Mouse (Mus musculus) right cerebral cortex, postnatal 36 days (tissue): ENCODE measurements around the gene Negr1.

Source experiments
- DNase-seq, 2 experiments: peaks; one replicate each; pipeline ENCODE4 v3.0.0; 2022; ENCODE audit warnings: low spot score in 2 of 2, mixed read lengths in 1 of 2

Negr1 gene

DNA sequence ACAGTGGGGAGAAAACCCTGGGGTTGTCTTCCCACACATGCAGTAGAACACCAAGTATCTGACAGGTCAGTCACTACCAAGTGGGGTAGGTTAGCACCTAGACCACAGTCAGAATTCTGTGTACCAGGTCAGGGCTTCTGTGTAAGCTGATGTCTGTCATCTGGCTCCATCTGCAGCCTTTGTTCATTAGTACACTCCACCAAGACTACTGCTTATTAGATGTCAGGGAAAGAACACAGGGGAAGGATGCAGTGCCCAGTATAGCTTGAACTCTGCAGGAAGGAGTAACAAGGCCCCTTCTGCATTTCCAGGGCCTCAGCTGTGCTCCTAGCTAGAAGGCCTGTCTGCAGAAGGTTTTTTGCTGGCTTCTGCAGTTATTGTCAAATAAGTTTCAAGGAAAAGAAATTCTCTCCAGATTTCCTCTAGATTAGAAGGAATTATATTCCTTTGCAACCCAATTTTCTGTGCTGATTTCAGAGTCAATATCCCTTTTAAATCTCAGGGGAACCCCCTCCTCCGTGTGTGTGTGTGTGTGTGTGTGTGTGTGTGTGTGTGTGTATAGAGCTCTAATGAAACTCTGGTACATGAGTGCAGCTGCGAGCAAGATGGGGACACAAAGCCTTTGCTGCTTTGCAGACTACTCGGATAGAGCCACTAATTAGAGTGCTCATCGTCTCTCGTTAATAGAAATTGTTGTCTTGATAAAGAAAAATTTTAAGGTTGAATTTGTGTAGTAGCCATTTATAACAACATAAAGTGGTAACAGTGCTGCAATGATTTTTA lies 654.5 kb downstream of the Negr1 start:
- DNase-seq: no peak

- no peak for DNase-seq
Observed at GRCm38 (mm10) chr3:157217794-157218193, 656.2 kb downstream of the Negr1 start.

DNA sequence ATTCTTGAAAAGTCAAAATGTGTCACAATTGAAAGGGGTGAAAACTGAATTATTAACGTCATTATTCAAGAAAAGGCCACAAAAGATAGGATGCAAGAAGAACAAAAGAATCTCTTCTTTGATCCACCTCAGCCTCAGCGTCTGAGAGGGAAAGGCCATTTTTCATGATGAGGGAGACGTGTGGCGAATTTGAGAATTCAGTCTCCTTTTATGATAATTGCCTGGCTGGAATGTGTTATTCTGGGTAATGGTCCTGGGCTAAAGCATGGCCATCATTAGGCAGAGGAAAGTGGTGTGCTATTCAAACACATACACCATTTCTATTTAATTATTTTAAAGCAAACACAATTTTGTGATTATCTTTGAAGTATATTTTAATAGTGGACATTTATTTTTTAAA lies 663.3 kb downstream of the Negr1 start:
- no peak for DNase-seq

- DNase-seq: peak; percentile 24 to 25
Observed at GRCm38 (mm10) chr3:157232723-157233122, 671.1 kb downstream of the Negr1 start.

DNA sequence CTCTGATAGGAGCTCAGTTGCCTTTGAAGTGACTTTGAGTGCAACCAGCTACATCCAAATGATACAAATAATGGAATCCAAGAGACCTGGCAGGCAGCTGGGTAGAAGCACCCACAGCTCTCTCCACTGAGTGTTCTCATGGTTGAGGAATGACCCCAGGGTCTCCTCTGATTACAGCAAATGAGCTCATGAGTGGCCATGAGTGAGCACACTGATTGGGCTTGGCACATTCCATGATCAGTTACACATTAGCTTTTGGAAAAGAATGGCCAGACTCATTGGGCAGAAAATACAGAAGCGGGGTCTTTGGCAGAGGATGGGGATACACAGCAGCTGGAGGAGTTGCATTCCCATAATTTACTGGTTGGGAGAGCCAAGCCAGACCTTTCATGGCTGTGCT lies 678.6 kb downstream of the Negr1 start:
- DNase-seq: no peak

GRCm38 (mm10) chr3:157255446-157255845 lies 693.9 kb downstream of the Negr1 start:
- no peak for DNase-seq

GRCm38 (mm10) chr3:157255863-157256262 lies 694.3 kb downstream of the Negr1 start:
- no peak for DNase-seq

GRCm38 (mm10) chr3:157268742-157269141 lies 707.1 kb downstream of the Negr1 start:
- DNase-seq: no peak

GRCm38 (mm10) chr3:157272379-157272778 lies 710.8 kb downstream of the Negr1 start:
- no peak for DNase-seq

- no peak for DNase-seq
Observed at GRCm38 (mm10) chr3:157274143-157274542, 712.5 kb downstream of the Negr1 start.

DNA sequence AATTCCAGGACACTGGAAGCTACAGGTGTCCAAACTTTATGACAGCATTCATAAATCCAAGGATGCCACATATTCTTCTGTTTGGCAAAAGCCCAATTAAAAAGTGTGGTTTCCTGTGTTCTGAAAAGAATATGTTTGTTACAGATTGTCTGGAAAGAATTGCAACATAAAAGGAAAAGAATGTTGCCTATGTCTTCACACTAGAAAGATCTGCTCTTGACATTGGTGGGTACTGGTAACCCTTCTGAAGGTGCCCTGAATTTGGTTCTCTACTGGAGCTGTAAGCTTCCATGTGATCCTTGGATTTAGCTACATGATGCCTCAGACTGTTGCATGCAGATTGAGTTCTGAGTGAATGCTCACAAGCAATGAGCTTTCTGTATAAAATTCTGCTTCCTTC lies 718.1 kb downstream of the Negr1 start:
- no peak for DNase-seq

DNA sequence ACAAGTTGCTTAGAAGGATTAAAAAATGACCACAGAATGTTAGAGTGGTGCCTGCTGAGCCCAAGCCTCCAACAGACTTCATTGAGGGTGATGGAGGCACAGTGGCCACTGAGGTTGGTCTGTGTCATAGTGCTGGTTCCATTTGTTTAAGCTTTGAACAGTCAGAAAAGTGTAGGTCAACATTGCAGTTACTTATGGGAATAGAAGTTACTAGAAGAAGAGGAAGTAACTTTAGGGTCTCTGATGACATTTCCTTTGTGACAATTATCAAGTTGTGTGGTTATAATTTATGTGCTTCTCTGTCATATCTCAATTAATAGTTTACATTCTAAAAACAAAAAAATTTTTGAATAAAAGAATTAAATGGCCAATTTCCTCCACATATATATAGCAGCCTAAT lies 719.7 kb downstream of the Negr1 start:
- DNase-seq: no peak

DNA sequence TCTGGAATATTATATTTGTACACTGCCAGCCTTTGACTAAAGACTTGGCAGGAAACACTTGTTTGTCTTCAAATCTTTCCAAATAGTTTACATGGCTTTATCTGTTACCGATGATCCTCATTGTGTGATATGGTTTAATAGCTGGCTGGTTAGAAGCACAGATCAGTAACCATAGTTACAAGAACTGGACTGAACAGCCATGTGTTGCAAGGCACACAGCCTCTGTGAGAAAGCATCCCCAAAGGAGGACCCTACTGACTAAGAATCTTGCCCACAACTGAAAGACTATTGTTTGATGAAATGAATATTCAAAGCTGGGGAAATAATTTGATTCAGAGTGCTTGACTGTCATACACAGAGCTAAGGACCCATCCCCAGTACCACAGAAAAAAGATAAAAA lies 729.7 kb downstream of the Negr1 start:
- DNase-seq: no peak

GRCm38 (mm10) chr3:157297216-157297615 lies 735.6 kb downstream of the Negr1 start:
- DNase-seq: no peak

DNA sequence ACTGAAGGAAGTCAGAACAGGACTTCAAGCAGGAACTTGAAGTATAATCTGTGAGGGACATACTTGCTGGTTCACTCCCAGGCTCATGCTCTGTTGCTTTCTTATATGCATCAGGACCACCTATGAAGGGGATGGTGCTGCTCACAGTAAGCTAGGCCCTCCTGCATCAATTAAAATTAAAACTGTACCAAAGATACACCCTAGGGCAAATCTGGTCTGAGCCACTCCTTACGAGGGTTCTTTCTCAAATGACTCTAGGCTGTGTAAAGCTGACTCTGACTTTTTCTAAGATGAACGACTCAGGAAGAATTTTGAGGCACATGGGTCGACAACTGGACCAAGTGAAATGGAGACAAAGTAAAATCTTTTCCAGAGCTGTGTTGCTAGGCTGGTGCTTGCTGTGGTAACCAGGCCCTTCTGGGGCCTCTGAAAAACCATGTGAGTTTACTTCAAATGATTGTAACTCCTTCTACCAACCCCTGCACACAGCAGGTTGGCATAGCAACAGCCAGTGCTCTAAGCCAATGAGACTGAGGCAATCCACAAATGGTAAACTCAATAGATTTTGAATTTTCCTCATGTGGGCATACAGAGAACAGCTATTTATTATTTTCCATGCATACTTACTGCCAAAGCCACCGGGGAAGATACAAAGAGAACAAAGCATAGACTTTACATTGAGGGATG lies 742.0 kb downstream of the Negr1 start:
- no peak for DNase-seq

DNA sequence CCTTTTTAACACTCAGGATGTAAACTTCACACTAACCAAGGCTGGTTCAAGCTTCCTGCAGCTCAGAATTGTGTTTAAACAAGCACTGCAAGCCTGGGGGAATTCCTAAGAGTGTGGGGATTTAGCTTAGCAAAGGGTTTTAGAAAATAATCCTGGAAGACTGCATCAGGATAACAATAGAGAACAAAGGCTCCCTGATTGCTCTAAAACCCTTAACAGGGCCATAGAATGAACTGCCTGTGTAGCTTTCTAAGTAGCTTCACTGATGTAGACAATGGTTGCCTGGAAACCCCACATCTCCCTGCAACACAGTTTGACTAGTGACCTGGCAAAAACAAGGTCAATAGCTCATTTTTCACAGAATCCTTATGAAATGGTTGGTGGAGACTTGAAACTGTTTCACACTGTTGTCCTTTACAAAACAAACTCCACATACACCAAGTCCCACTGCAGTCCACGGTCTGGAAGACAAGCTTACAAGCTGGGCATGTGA lies 759.5 kb downstream of the Negr1 start:
- no peak for DNase-seq

- DNase-seq: no peak
Observed at GRCm38 (mm10) chr3:157321834-157322233, 760.2 kb downstream of the Negr1 start.

DNA sequence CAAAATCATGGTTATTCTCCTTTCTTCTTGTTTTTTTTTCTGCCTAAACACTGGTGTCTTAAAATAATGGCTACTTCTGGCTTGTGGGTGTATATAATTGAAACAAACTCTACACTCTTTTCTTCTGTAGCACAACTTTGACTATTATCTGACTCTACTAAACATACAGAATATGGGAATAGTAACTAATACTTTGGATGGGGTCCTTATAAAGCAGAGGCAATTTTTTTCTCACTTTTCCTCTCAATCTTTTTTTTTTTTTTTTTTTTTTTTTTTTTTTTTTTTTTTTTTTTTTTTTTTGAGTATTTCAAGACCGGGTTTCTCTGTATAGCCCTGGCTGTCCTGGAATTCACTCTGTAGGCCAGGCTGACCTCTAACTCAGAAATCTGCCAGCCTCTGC lies 772.6 kb downstream of the Negr1 start:
- DNase-seq: no peak

DNA sequence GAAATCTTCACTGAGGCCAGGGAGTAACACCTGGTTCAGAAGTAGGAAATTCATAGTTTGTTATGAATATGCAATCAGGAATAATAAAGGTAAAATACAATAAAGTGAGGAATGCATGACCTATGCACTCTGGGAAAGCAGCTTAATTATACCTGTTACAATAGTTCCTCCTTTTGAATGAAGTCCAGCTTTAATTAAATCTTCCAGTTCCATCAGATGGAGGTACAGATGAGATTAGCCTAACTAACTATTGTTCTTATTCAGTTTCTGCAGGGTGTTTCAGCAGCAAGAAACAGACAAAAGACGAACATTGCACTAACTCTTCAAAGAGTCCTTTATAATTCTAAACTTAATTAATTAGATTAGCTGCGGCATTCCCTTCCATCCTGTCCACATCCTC lies 787.9 kb downstream of the Negr1 start:
- DNase-seq: no peak

GRCm38 (mm10) chr3:157358905-157359304 lies 797.3 kb downstream of the Negr1 start:
- no peak for DNase-seq

DNA sequence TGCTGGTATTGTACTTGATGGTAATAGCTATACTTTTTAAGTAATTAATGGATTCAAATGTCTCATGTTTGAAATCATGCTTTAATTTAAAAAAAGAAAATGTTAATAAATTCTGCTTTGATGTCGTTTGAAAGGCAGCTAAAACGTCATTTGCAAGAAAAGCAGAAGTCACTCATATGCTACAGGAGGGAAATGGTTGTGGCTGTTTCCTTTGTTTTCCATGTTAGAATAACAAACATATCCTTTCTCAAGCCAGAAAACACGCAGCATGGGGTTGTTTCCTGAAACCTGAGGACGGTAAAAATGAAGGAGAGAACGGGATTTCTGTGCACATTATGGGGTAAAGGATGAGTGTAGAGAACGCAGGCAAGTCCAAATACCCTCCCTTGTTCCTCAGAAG lies 798.2 kb downstream of the Negr1 start:
- no peak for DNase-seq
